Comparison of ENCODE assay signal across 25 mouse cellular contexts in the genomic region with DNA sequence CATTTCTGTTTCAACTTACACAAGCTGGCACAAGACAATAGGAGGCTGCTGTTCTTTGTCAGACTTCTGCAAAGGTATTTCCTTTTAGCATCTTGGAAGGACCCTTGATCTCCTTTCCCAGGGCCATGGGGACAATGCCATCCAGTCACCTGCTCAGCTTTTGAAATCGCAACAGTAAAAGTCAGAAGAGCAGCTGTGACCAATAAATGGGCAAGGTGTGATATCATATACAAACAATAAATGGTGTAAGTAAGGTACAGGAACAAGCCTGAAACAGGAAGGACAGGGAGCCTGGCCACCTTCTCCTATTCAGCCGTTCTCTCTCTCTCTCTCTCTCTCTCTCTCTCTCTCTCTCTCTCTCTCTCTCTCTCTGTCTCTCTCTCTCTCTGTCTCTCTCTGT. TPM values are rescaled to one million over a fixed set of nuclear protein-coding genes. Genes with fewer than 3 reads are reported as not detected.
"Had no signal": no experiment of that assay in that cellular context is flagged by ENCODE, and none has a peak within 500 bp of the region (broad histone marks: within the 10 kb centered on the region; RNA-seq: fewer than 3 reads in every experiment).

No protein-coding gene starts in this region.

- H3K4me1 ChIP-seq: midbrain, embryonic 12.5 days; neural tube, embryonic 13.5 days had no signal

- H3K9me3 ChIP-seq: kidney, embryonic 15.5 days; limb, embryonic 12.5 days; limb, embryonic 15.5 days; midbrain, embryonic 12.5 days; neural tube, embryonic 13.5 days had no signal

- H3K4me2 ChIP-seq: kidney, embryonic 15.5 days; limb, embryonic 12.5 days; limb, embryonic 15.5 days; liver, embryonic 11.5 days; lung, embryonic 14.5 days; midbrain, embryonic 12.5 days; neural tube, embryonic 13.5 days had no signal

- H3K4me3 ChIP-seq: kidney, embryonic 15.5 days; limb, embryonic 12.5 days; limb, embryonic 15.5 days; midbrain, embryonic 12.5 days; myocyte; neural tube, embryonic 13.5 days had no signal

- H3K27ac ChIP-seq: kidney, embryonic 15.5 days; limb, embryonic 12.5 days; limb, embryonic 15.5 days; liver, embryonic 14.5 days; macrophage; midbrain, embryonic 12.5 days; neural tube, embryonic 13.5 days had no signal

- H3K27me3 ChIP-seq: kidney, embryonic 15.5 days; limb, embryonic 12.5 days; limb, embryonic 15.5 days; midbrain, embryonic 12.5 days; neural tube, embryonic 13.5 days had no signal

- H3K9ac ChIP-seq: kidney, embryonic 15.5 days; limb, embryonic 12.5 days; limb, embryonic 15.5 days; liver, embryonic 14.5 days; liver, postnatal 0 days; lung, embryonic 14.5 days; midbrain, embryonic 12.5 days; neural tube, embryonic 13.5 days had no signal

- ATAC-seq: liver, postnatal 0 days; lung, postnatal 0 days; midbrain, embryonic 16.5 days had no signal

- DNase-seq: kidney, adult 11 months; kidney, adult 8-10 months; kidney, postnatal 10 days; kidney, postnatal 36 days; layer of hippocampus, postnatal 36 days; left cerebral cortex, postnatal 4 days; liver, postnatal 0 days; lung, embryonic 14.5 days; right cerebral cortex, postnatal 4 days; spleen, adult 18-20 months; thymus, postnatal 25 days had no signal

- H3K36me3 ChIP-seq: limb, embryonic 12.5 days; midbrain, embryonic 12.5 days had no signal

RNA-seq across cellular contexts. Expression of gene Fads3, which starts 9.1 kb away (rescaled TPM):
- total RNA-seq: monocyte, adult 5-6 weeks; neutrophil, adult 5-6 weeks had no signal

RNA-seq across cellular contexts. Expression of gene Rab3il1, which starts 49.0 kb away (rescaled TPM):
- total RNA-seq: neutrophil, adult 5-6 weeks had no signal

RNA-seq across cellular contexts. Expression of gene Best1, which starts 49.0 kb away (rescaled TPM):
- total RNA-seq: megakaryocyte, adult 5-6 weeks; monocyte, adult 5-6 weeks had no signal
